Mouse (Mus musculus): ENCODE data around the gene Kcmf1.

DNA sequence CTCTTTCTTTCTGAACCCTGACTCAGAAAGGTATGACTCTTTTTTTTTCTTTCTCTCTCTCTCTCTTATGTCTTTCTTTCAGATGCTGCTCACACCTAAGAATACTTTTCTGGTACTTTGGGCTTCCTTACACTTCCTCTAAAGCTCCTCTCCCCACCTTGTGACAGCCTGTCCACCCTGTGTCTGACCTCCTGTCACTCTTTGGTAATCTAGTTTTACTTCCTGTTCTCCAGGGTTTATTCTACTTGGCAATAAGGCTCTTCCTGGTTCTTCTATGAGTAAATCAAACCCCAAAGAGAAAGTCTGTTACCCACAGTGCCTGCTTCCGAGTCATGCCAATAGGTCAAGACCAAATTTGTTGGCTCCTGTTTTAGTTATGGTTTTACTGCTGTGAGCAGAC, 33.2 kb upstream of the Kcmf1 start:
- TF ChIP-seq CTCF (IDR thresholded peaks at IDR 0.05) (no peak), EP300 (IDR thresholded peaks at IDR 0.05; ENCODE audit: insufficient read depth, low read depth, low read length) (no peak), POLR2A (IDR thresholded peaks at IDR 0.05; ENCODE audit: insufficient read depth, low read depth, low read length) (no peak)

Measured in heart, adult 2 months (tissue).